Mouse (Mus musculus): ENCODE measurements around the gene Stx1b. TPM values are rescaled to one million over a fixed set of nuclear protein-coding genes. Genes with fewer than 3 reads are reported as not detected.
A peak's percentile ranks its signal among the peaks of the same experiment; 100 is the strongest.

Gene Stx1b
- polyA plus RNA-seq, 1 experiment from 2014 or later: 6.7 TPM

DNA sequence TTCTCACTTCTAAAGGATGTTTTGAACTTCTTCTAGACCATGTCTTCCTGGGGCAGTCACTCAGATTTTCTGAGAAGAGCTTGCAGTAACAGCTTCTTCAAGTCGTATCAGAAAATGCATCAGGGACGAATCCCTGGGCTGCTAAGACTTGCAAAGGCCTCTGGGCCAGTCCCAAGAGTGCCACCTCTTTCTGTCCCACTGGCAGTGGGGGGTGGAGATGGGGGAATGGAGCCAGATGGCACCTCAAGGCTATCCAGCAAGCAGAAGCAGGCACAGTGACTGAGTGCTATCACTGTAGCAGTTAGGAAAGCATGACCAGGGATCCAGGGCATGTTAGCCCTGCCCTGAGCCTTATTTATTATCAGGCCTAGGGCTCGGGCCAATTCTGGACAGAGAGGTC, 12.1 kb downstream of the Stx1b start:
- no peak overlapping the region for H3K9ac ChIP-seq (ENCODE audit: low read length)
- H3K4me2 ChIP-seq (ENCODE audit: low read depth, severe bottlenecking): no peak overlapping the region
- no peaks in the 10 kb centered on the region for H3K36me3 ChIP-seq (ENCODE audit: control insufficient read depth, insufficient read depth, low read length)
- no peaks in the 10 kb centered on the region for H3K9me3 ChIP-seq (ENCODE audit: control insufficient read depth, low read length)
- no peak for ATAC-seq (ENCODE audit: insufficient number of reproducible peaks, low FRiP score, low TSS enrichment, low read depth)
- H3K27ac ChIP-seq (replicated peaks; ENCODE audit: low read depth, low read length): no peak overlapping the region
- no peak for DNase-seq (ENCODE audit: low spot score)
- H3K4me3 ChIP-seq (ENCODE audit: low read depth, low read length): no peak overlapping the region
- H3K4me1 ChIP-seq (ENCODE audit: control insufficient read depth, insufficient read depth, low read length): no peaks in the 10 kb centered on the region
- H3K27me3 ChIP-seq (ENCODE audit: control insufficient read depth, insufficient read depth, low read length): no peaks in the 10 kb centered on the region
- WGBS: 82% methylated on average over 3 of the region's 3 CpGs

DNA sequence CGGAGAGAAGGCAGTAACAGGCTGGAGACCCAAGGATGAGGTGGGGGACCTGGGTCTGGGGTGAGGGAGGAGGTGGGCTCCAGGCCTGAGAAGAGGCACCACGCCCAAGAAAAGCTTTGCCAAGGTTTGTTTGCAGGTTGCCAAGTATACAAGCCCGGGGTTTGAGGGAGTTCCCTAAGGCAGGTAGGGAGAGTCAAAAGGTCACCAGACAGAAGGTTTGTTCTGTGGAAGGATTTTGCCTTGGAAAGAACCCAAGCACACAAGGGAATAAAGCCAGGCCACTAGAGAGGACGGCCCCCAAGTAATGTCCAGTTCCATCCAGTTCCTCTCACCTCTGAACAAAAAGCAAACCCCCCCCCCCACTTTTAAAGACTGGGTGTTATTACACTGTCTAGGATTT, 13.1 kb downstream of the Stx1b start:
- no peak overlapping the region for H3K4me3 ChIP-seq (ENCODE audit: low read depth, low read length)
- 76% methylated on average over 4 of the region's 4 CpGs for WGBS
- no peaks in the 10 kb centered on the region for H3K27me3 ChIP-seq (ENCODE audit: control insufficient read depth, insufficient read depth, low read length)
- no peak overlapping the region for H3K27ac ChIP-seq (replicated peaks; ENCODE audit: low read depth, low read length)
- no peaks in the 10 kb centered on the region for H3K36me3 ChIP-seq (ENCODE audit: control insufficient read depth, insufficient read depth, low read length)
- DNase-seq (ENCODE audit: low spot score) (no peak), ATAC-seq (ENCODE audit: insufficient number of reproducible peaks, low FRiP score, low TSS enrichment, low read depth) (no peak)
- H3K4me2 ChIP-seq (ENCODE audit: low read depth, severe bottlenecking): no peak overlapping the region
- H3K9ac ChIP-seq (ENCODE audit: low read length): no peak overlapping the region
- no peaks in the 10 kb centered on the region for H3K4me1 ChIP-seq (ENCODE audit: control insufficient read depth, insufficient read depth, low read length)
- no peaks in the 10 kb centered on the region for H3K9me3 ChIP-seq (ENCODE audit: control insufficient read depth, low read length)

DNA sequence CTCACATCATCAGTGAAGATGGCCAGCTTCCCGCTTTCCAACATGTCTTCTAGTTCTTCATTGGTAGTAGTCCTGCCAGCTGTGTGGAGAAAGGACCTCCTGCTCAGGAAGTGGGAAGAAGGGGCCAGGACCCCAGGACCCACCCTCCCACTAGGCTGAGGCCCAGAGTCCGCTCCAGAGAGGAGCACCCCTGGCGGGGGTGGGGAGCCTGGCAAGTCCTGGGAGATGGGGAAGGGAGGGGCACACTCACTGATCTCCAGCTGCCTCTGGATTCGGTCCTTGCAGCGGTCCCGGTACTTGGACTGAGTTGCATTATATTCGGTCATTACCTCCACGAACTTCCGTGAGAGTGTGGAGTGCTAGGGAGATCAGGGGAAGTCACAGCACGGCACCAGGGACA, 13.7 kb downstream of the Stx1b start:
- H3K4me1 ChIP-seq (ENCODE audit: control insufficient read depth, insufficient read depth, low read length): no peaks in the 10 kb centered on the region
- H3K36me3 ChIP-seq (ENCODE audit: control insufficient read depth, insufficient read depth, low read length): no peaks in the 10 kb centered on the region
- DNase-seq (ENCODE audit: low spot score) (no peak), ATAC-seq (ENCODE audit: insufficient number of reproducible peaks, low FRiP score, low TSS enrichment, low read depth) (no peak)
- H3K4me3 ChIP-seq (ENCODE audit: low read depth, low read length): no peak overlapping the region
- WGBS: 76% methylated on average over 10 of the region's 10 CpGs
- no peak overlapping the region for H3K4me2 ChIP-seq (ENCODE audit: low read depth, severe bottlenecking)
- no peak overlapping the region for H3K9ac ChIP-seq (ENCODE audit: low read length)
- no peaks in the 10 kb centered on the region for H3K9me3 ChIP-seq (ENCODE audit: control insufficient read depth, low read length)
- H3K27me3 ChIP-seq (ENCODE audit: control insufficient read depth, insufficient read depth, low read length): no peaks in the 10 kb centered on the region
- H3K27ac ChIP-seq (replicated peaks; ENCODE audit: low read depth, low read length): no peak overlapping the region

DNA sequence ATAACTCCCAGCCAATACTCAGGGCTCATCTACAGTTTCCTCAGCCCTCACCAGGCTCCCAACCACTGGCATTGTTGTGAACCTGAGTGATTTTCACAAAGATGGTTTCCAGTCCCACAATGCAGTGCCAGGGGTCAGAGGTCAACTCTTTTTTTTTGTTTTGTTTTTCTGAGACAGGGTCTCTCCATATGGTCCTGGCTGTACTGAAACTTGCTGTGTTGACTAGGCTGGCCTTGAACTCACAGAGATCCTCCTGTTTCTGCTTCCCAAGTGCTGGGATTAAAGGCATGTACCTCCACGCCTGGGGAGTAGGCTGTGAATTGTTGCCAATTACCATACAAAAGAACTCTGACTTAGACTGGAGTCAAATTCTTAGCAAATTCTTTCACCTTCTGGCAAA, 14.5 kb downstream of the Stx1b start:
- Histone ChIP-seq H3K27ac (replicated peaks; ENCODE audit: low read depth, low read length) (no peak overlapping the region), H3K27me3 (ENCODE audit: control insufficient read depth, insufficient read depth, low read length) (no peaks in the 10 kb centered on the region), H3K4me1 (ENCODE audit: control insufficient read depth, insufficient read depth, low read length) (no peaks in the 10 kb centered on the region), H3K9me3 (ENCODE audit: control insufficient read depth, low read length) (no peaks in the 10 kb centered on the region), H3K36me3 (ENCODE audit: control insufficient read depth, insufficient read depth, low read length) (no peaks in the 10 kb centered on the region), H3K4me2 (ENCODE audit: low read depth, severe bottlenecking) (no peak overlapping the region), H3K9ac (ENCODE audit: low read length) (no peak overlapping the region), H3K4me3 (ENCODE audit: low read depth, low read length) (no peak overlapping the region)
- ATAC-seq (ENCODE audit: insufficient number of reproducible peaks, low FRiP score, low TSS enrichment, low read depth) (no peak), DNase-seq (ENCODE audit: low spot score) (no peak)
- 89% methylated on average over 1 of the region's 1 CpGs for WGBS

DNA sequence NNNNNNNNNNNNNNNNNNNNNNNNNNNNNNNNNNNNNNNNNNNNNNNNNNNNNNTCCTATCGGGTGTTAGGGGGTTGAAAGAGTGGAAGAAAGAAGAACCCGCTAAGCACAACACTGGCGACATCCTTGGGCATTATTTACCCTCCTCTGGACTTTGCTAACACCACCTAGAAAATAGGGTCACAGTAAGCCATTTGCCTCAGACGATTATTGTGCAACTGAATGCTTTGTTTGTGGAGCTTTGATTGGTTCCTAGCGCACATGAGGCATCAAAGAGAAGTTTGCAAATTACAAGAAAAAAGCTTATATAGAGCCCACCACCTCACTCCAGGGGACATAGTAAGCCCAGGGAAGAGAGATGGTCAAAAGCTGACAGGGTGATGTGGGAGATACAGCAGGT, 15.5 kb downstream of the Stx1b start:
- no peak for ATAC-seq (ENCODE audit: insufficient number of reproducible peaks, low FRiP score, low TSS enrichment, low read depth)
- H3K36me3 ChIP-seq (ENCODE audit: control insufficient read depth, insufficient read depth, low read length): no peaks in the 10 kb centered on the region

DNA sequence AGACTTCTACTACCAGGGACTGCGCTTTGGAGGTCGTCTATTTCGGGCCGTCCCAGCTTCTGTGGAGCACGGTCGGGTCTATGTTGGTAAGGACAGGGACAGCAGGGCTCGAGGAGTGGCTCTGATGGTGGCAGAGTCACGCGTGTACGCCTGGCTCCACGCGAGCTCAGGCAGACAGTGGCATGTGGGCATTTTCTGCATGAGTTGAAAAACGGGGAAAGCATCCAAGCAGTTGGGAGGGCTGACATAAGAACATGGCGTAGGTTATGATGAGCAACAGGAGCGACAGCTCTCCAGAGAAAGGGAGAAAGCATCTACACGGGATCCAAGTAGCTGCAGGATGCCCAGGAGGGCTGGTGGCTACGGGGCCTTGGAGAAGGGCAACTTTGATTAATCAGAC, 22.0 kb downstream of the Stx1b start:
- Histone ChIP-seq H3K27ac (replicated peaks; ENCODE audit: low read depth, low read length) (no peak overlapping the region), H3K4me1 (ENCODE audit: control insufficient read depth, insufficient read depth, low read length) (no peaks in the 10 kb centered on the region), H3K4me2 (ENCODE audit: low read depth, severe bottlenecking) (no peak overlapping the region), H3K36me3 (ENCODE audit: control insufficient read depth, insufficient read depth, low read length) (peaks cover 17% of the 10 kb centered on the region; the same call in 1 of the 2 replicates), H3K9ac (ENCODE audit: low read length) (no peak overlapping the region), H3K4me3 (ENCODE audit: low read depth, low read length) (no peak overlapping the region), H3K27me3 (ENCODE audit: control insufficient read depth, insufficient read depth, low read length) (no peaks in the 10 kb centered on the region), H3K9me3 (ENCODE audit: control insufficient read depth, low read length) (no peaks in the 10 kb centered on the region)
- WGBS: 91% methylated on average over 17 of the region's 17 CpGs
- DNase-seq (ENCODE audit: low spot score): no peak
- no peak for ATAC-seq (ENCODE audit: insufficient number of reproducible peaks, low FRiP score, low TSS enrichment, low read depth)

More for the DNA sequence above, 15.5 kb downstream of the Stx1b start:
- Histone ChIP-seq H3K9ac (ENCODE audit: low read length) (no peak overlapping the region), H3K27ac (replicated peaks; ENCODE audit: low read depth, low read length) (no peak overlapping the region), H3K4me3 (ENCODE audit: low read depth, low read length) (no peak overlapping the region), H3K4me1 (ENCODE audit: control insufficient read depth, insufficient read depth, low read length) (no peaks in the 10 kb centered on the region), H3K9me3 (ENCODE audit: control insufficient read depth, low read length) (no peaks in the 10 kb centered on the region), H3K4me2 (ENCODE audit: low read depth, severe bottlenecking) (no peak overlapping the region), H3K27me3 (ENCODE audit: control insufficient read depth, insufficient read depth, low read length) (no peaks in the 10 kb centered on the region)
- WGBS: 85% methylated on average over 5 of the region's 5 CpGs
- no peak for DNase-seq (ENCODE audit: low spot score)

DNA sequence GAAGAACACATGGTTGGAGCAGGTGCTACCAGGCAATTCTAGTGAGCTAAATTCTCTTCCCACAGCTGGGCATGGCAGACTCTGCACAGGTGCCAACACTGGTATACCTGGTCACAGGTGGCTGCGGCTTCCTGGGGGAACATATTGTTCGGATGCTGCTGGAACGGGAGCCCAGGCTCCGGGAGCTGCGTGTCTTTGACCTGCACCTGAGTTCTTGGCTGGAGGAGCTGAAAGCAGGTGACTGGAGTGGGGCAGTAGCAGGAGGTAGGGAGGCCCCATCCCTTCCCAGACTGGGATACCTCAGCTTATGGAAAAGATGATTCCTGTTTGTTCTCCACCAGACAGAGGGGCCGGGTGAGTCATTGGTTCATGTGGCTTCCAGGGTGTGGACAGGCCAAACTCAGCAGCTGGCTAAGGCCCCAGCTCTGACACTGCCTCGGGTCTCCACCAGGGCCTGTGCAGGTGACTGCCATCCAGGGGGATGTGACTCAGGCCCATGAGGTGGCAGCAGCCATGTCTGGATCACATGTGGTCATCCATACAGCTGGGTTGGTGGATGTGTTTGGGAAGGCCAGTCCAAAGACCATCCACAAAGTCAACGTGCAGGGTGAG, 23.2 kb downstream of the Stx1b start:
- peaks cover 22% of the 10 kb centered on the region; the same call in 1 of the 2 replicates for H3K36me3 ChIP-seq (ENCODE audit: control insufficient read depth, insufficient read depth, low read length)
- H3K27ac ChIP-seq (replicated peaks; ENCODE audit: low read depth, low read length): no peak overlapping the region
- no peaks in the 10 kb centered on the region for H3K27me3 ChIP-seq (ENCODE audit: control insufficient read depth, insufficient read depth, low read length)
- H3K4me1 ChIP-seq (ENCODE audit: control insufficient read depth, insufficient read depth, low read length): no peaks in the 10 kb centered on the region
- H3K9ac ChIP-seq (ENCODE audit: low read length): peak overlapping the region; percentile 27; the same call in 1 of the 2 replicates
- H3K4me3 ChIP-seq (ENCODE audit: low read depth, low read length): 0 out of 2 replicates have a peak overlapping the region, but pooled peaks have one; percentile 5
- H3K4me2 ChIP-seq (ENCODE audit: low read depth, severe bottlenecking): no peak overlapping the region
- DNase-seq (ENCODE audit: low spot score) (no peak), ATAC-seq (ENCODE audit: insufficient number of reproducible peaks, low FRiP score, low TSS enrichment, low read depth) (no peak)
- 93% methylated on average over 8 of the region's 8 CpGs for WGBS
- no peaks in the 10 kb centered on the region for H3K9me3 ChIP-seq (ENCODE audit: control insufficient read depth, low read length)

DNA sequence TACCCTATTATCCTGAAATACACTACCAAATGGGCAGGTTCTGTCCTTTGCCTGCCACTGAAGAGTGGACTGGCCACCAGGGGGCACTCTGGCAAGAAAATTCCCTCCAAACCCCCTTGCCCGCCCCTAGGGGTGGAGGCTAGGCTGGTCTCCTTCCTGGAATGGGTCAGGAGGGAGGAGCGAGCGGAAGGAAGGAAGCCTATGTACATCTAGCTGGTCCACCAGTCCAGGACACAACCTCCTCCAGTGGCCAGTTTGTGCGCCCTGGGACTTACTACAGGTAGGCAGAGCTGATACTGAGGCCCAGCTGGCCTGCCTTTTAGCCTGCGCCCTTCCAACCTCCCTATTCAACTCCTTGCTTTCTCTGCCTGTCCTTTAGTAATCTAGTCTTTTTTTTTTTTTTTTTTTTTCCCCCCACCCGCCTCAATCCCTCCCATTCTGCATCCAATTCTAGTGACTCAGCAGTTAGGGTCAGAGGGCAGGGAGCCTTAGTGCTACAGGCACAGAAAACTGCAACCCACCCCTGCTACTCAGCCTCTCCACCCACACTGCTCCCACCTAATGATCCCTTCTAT, 23.8 kb downstream of the Stx1b start, which contains the start of gene Hsd3b7:
Gene Hsd3b7, plus strand, starts transcription at position 170 of the 575 bp plus-strand sequence.
- 34% methylated on average over 6 of the region's 6 CpGs for WGBS
- H3K4me3 ChIP-seq (ENCODE audit: low read depth, low read length): 0 out of 2 replicates have a peak within 1 kb of the TSS, but pooled peaks have one; percentile 5
- DNase-seq (ENCODE audit: low spot score) (peak; percentile 96), ATAC-seq (ENCODE audit: insufficient number of reproducible peaks, low FRiP score, low TSS enrichment, low read depth) (peak; percentile 73)
- H3K27ac ChIP-seq (replicated peaks; ENCODE audit: low read depth, low read length): no peak within 1 kb of the TSS
- H3K36me3 ChIP-seq (ENCODE audit: control insufficient read depth, insufficient read depth, low read length): peaks cover 27% of the 10 kb centered on the region
- H3K9ac ChIP-seq (ENCODE audit: low read length): peak within 1 kb of the TSS; percentile 27; the same call in 1 of the 2 replicates
- H3K27me3 ChIP-seq (ENCODE audit: control insufficient read depth, insufficient read depth, low read length): no peaks in the 10 kb centered on the region
- H3K4me2 ChIP-seq (ENCODE audit: low read depth, severe bottlenecking): no peak within 1 kb of the TSS; the same call in 1 of the 2 replicates
- no peaks in the 10 kb centered on the region for H3K9me3 ChIP-seq (ENCODE audit: control insufficient read depth, low read length)
- no peaks in the 10 kb centered on the region for H3K4me1 ChIP-seq (ENCODE audit: control insufficient read depth, insufficient read depth, low read length)
